In genomic region chr10:40180011-40180410, GRCm38 (mm10) we compare ENCODE assay signal across 15 mouse cellular contexts.
"Had no signal": no experiment of that assay in that cellular context is flagged by ENCODE, and none has a peak within 500 bp of the region (broad histone marks: within the 10 kb centered on the region; RNA-seq: fewer than 3 reads in every experiment).

No protein-coding gene starts in this region.

- DNase-seq: kidney, adult 8-10 months; kidney, postnatal 25 days; layer of hippocampus, postnatal 36 days; lung, embryonic 14.5 days; retina, postnatal 1 day; right cerebral cortex, postnatal 14 days; thymus, adult 2 months; thymus, postnatal 25 days had no signal

- H3K4me1 ChIP-seq: limb, embryonic 12.5 days; midbrain, embryonic 13.5 days; neural tube, embryonic 15.5 days; stomach, embryonic 15.5 days had no signal

- H3K27me3 ChIP-seq: limb, embryonic 12.5 days; midbrain, embryonic 13.5 days; neural tube, embryonic 15.5 days; stomach, embryonic 15.5 days had no signal

- ATAC-seq: inflammation-experienced regulatory T-cells, adult 6 months; intestine, postnatal 0 days; midbrain, embryonic 13.5 days had no signal

- H3K36me3 ChIP-seq: limb, embryonic 12.5 days; midbrain, embryonic 13.5 days; neural tube, embryonic 15.5 days; stomach, embryonic 15.5 days had no signal

- H3K4me2 ChIP-seq: limb, embryonic 12.5 days; lung, embryonic 14.5 days; midbrain, embryonic 13.5 days; neural tube, embryonic 15.5 days; stomach, embryonic 15.5 days had no signal

- H3K9me3 ChIP-seq: limb, embryonic 12.5 days; midbrain, embryonic 13.5 days; neural tube, embryonic 15.5 days; stomach, embryonic 15.5 days had no signal

- H3K9ac ChIP-seq: limb, embryonic 12.5 days; liver, embryonic 14.5 days; lung, embryonic 14.5 days; midbrain, embryonic 13.5 days; neural tube, embryonic 15.5 days; stomach, embryonic 15.5 days had no signal

- H3K27ac ChIP-seq: limb, embryonic 12.5 days; liver, embryonic 14.5 days; midbrain, embryonic 13.5 days; neural tube, embryonic 15.5 days; stomach, embryonic 15.5 days had no signal

- H3K4me3 ChIP-seq: limb, embryonic 12.5 days; midbrain, embryonic 13.5 days; neural tube, embryonic 15.5 days; stomach, embryonic 15.5 days had no signal
